Mouse (Mus musculus) hindbrain, embryonic 12.5 days (tissue): Measurements from ENCODE around the gene Zcchc17. TPM values are rescaled to one million over a fixed set of nuclear protein-coding genes. Genes with fewer than 3 reads are reported as not detected.

Experiments used
- ATAC-seq: fragments of 200-750 bp; cut with Nextera tagmentation; 2 replicates; pipeline ENCODE4 v1.8.0; 2017; ENCODE audit warnings: moderate TSS enrichment; ENCODE audit not compliant: low FRiP score
- H3K27ac ChIP-seq: fragments of 300-500 bp; sonication (generic); 2 replicates; pipeline ENCODE4 v1.5.1; 2016; ENCODE audit warnings: mild to moderate bottlenecking
- H3K27me3 ChIP-seq: fragments of 300-500 bp; sonication (generic); 2 replicates; pipeline ENCODE4 v1.6.1; 2016; ENCODE audit warnings: mild to moderate bottlenecking
- H3K36me3 ChIP-seq: fragments of 300-500 bp; sonication (generic); 2 replicates; pipeline ENCODE4 v1.6.1; 2016; ENCODE audit warnings: mild to moderate bottlenecking
- H3K4me1 ChIP-seq: fragments of 300-500 bp; sonication (generic); 2 replicates; pipeline ENCODE4 v1.6.1; 2016
- H3K4me2 ChIP-seq: fragments of 300-500 bp; sonication (generic); replicated peaks from 2 replicates; pipeline ENCODE4 v1.6.1; 2016; ENCODE audit warnings: mild to moderate bottlenecking
- H3K4me3 ChIP-seq: fragments of 300-500 bp; sonication (generic); 2 replicates; pipeline ENCODE4 v1.5.1; 2016; ENCODE audit warnings: mild to moderate bottlenecking
- H3K9ac ChIP-seq: fragments of 300-500 bp; sonication (generic); 2 replicates; pipeline ENCODE4 v1.6.1; 2016; ENCODE audit warnings: mild to moderate bottlenecking, moderate library complexity
- H3K9me3 ChIP-seq: fragments of 300-500 bp; sonication (generic); replicated peaks from 2 replicates; pipeline ENCODE4 v1.6.1; 2016; ENCODE audit warnings: mild to moderate bottlenecking
- WGBS: fragments of 180-500 bp; shearing (Covaris S2); methylation state at CpG from one replicate; pipeline ENCODE4 v1.1.7; 2016; 5-methylcytosine and 5-hydroxymethylcytosine counted together
- polyA plus RNA-seq: library from polyadenylated mRNA; unstranded; fragments of >200 nt; fragmentation: Nextera tagmentation; extraction: Ambion mirVana; gene quantifications from 2 replicates; pipeline ENCODE4 v1.2.1, GENCODE M21; 2016

Gene Zcchc17
- polyA plus RNA-seq, 1 experiment from 2014 or later = 80.5 TPM

- 75% methylated on average over 13 of the region's 13 CpGs for WGBS
- H3K4me1 ChIP-seq = no peaks in the 10 kb centered on the region
- H3K9ac ChIP-seq = no peak overlapping the region
- no peak overlapping the region for H3K4me2 ChIP-seq
- no peak overlapping the region for H3K4me3 ChIP-seq
- H3K27ac ChIP-seq = no peak overlapping the region
- ATAC-seq = no peak
- peaks cover 48% of the 10 kb centered on the region for H3K36me3 ChIP-seq
- no peaks in the 10 kb centered on the region for H3K9me3 ChIP-seq
- peaks cover 4% of the 10 kb centered on the region; the same call in 1 of the 2 replicates for H3K27me3 ChIP-seq
Observed at GRCm38 (mm10) chr4:130315771-130316527, 43.8 kb downstream of the Zcchc17 start.

GRCm38 (mm10) chr4:130313552-130313951 is 46.2 kb downstream of the Zcchc17 start:
- H3K4me2 ChIP-seq = no peak overlapping the region
- H3K4me1 ChIP-seq = peaks cover 9% of the 10 kb centered on the region
- no peaks in the 10 kb centered on the region for H3K9me3 ChIP-seq
- no peak for ATAC-seq
- H3K36me3 ChIP-seq = peaks cover 36% of the 10 kb centered on the region
- H3K27me3 ChIP-seq = peaks cover 28% of the 10 kb centered on the region
- no peak overlapping the region for H3K9ac ChIP-seq
- WGBS = 93% methylated on average over 4 of the region's 4 CpGs
- no peak overlapping the region for H3K27ac ChIP-seq
- H3K4me3 ChIP-seq = no peak overlapping the region

GRCm38 (mm10) chr4:130312526-130312925 is 47.2 kb downstream of the Zcchc17 start:
- no peak overlapping the region for H3K27ac ChIP-seq
- peaks cover 17% of the 10 kb centered on the region for H3K4me1 ChIP-seq
- 91% methylated on average over 3 of the region's 3 CpGs for WGBS
- H3K4me3 ChIP-seq = no peak overlapping the region
- peaks cover 38% of the 10 kb centered on the region for H3K27me3 ChIP-seq
- no peak overlapping the region for H3K4me2 ChIP-seq
- H3K9me3 ChIP-seq = no peaks in the 10 kb centered on the region
- peaks cover 28% of the 10 kb centered on the region for H3K36me3 ChIP-seq
- no peak overlapping the region for H3K9ac ChIP-seq
- ATAC-seq = no peak

- 38% methylated on average over 8 of the region's 8 CpGs for WGBS
- Histone ChIP-seq H3K9ac (peak overlapping the region; percentile 70), H3K36me3 (peaks cover 12% of the 10 kb centered on the region), H3K27ac (no peak overlapping the region), H3K27me3 (peaks cover 61% of the 10 kb centered on the region), H3K4me2 (peak overlapping the region; percentile 91), H3K4me1 (peaks cover 20% of the 10 kb centered on the region), H3K4me3 (peak overlapping the region; percentile 47), H3K9me3 (no peaks in the 10 kb centered on the region)
- no peak for ATAC-seq
Observed at GRCm38 (mm10) chr4:130309254-130309653, 50.5 kb downstream of the Zcchc17 start.

GRCm38 (mm10) chr4:130308231-130309081 is 51.3 kb downstream of the Zcchc17 start, which contains the start of the genes Fabp3 and Gm10570:
TSS of gene Fabp3 (plus strand) at chr4:130308595.
TSS of gene Gm10570 (minus strand) at chr4:130308674.
- Histone ChIP-seq H3K4me3 (peak within 1 kb of the TSS; percentile 47), H3K4me2 (peak within 1 kb of the TSS; percentile 91), H3K4me1 (peaks cover 20% of the 10 kb centered on the region), H3K9me3 (no peaks in the 10 kb centered on the region), H3K27ac (no peak within 1 kb of the TSS), H3K36me3 (peaks cover 5% of the 10 kb centered on the region), H3K27me3 (peaks cover 61% of the 10 kb centered on the region), H3K9ac (peak within 1 kb of the TSS; percentile 70)
- WGBS = under 1% methylated on average over 52 of the region's 52 CpGs
- peak; percentile 63 for ATAC-seq

GRCm38 (mm10) chr4:130307851-130308230 is 51.9 kb downstream of the Zcchc17 start:
- H3K27ac ChIP-seq = no peak overlapping the region
- H3K4me3 ChIP-seq = peak overlapping the region; percentile 47
- no peaks in the 10 kb centered on the region for H3K9me3 ChIP-seq
- 1% methylated on average over 23 of the region's 23 CpGs for WGBS
- H3K9ac ChIP-seq = peak overlapping the region; percentile 70; the same call in 1 of the 2 replicates
- H3K4me2 ChIP-seq = peak overlapping the region; percentile 91
- peaks cover 20% of the 10 kb centered on the region for H3K4me1 ChIP-seq
- no peaks in the 10 kb centered on the region; the same call in 1 of the 2 replicates for H3K36me3 ChIP-seq
- H3K27me3 ChIP-seq = peaks cover 61% of the 10 kb centered on the region
- ATAC-seq = 0 out of 2 replicates have a peak, but pooled peaks have one; percentile 17

DNA sequence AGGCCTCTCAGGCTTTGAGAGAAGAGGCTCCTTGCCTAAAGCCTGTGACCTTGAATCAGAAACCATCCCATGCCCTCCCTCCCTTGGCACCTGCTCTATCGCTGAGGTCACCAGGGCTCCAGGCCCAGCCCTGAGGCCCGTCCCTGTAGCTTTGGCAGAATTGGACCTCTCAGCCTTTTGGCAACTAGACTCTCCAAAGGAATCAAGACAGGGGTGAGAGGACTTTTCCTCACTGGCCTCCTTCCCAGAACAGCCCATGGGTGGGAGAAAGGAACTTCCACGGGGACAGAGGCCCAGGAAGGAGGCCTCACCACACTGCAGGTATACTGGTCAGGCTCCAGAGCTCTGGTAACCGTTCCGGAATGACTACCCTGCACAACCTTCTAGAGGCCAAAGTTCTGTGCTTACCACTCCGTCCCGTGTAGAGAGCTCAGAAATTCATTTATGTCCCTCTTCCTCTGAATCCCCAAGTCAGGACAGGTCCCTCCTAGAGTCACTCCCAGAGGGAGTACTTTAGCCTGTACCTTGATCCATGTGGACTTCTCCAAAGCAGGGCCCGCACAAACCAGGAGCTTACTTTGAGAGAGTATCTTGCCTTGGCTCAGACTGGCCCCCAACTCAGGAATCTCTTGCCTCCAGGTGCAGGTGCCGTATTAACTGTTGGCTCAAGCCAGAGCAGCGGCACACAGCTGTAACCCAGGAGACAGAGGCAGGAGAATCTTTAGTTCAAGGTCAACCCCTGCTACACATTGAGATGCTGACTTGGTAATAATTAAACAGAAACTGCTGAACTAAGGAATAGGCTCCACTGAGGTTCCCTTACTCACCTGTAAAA is 52.7 kb downstream of the Zcchc17 start:
- no peak overlapping the region for H3K9ac ChIP-seq
- peak overlapping the region; percentile 91; the same call in 1 of the 2 replicates for H3K4me2 ChIP-seq
- WGBS = 74% methylated on average over 10 of the region's 10 CpGs
- peaks cover 63% of the 10 kb centered on the region for H3K27me3 ChIP-seq
- no peak for ATAC-seq
- H3K27ac ChIP-seq = no peak overlapping the region
- no peaks in the 10 kb centered on the region for H3K36me3 ChIP-seq
- peaks cover 20% of the 10 kb centered on the region for H3K4me1 ChIP-seq
- no peak overlapping the region for H3K4me3 ChIP-seq
- no peaks in the 10 kb centered on the region for H3K9me3 ChIP-seq

DNA sequence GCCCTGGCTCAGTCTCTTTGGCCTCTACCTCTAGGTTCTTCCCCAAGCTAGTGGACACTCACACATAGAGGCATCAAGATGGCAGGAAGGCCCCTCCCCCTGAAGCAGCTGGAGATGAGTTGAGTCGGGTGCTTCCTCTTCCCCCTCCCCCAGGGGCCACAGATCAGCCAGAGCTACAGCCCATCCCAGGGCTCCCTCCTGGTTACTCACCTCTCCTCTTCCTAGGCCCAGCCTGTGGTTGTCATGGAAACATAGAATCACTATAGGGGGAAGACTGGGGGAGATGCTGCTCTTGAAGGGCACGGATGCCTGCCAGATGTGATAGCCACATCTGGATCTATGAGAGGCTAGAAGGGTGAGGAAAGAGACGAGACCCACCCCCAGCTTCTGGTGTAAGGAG is 55.0 kb downstream of the Zcchc17 start:
- H3K4me2 ChIP-seq = no peak overlapping the region
- H3K9ac ChIP-seq = no peak overlapping the region
- H3K9me3 ChIP-seq = no peaks in the 10 kb centered on the region
- no peak overlapping the region for H3K4me3 ChIP-seq
- H3K27ac ChIP-seq = no peak overlapping the region
- ATAC-seq = no peak
- peaks cover 47% of the 10 kb centered on the region for H3K27me3 ChIP-seq
- no peaks in the 10 kb centered on the region for H3K36me3 ChIP-seq
- H3K4me1 ChIP-seq = peaks cover 20% of the 10 kb centered on the region
- 15% methylated on average over 3 of the region's 3 CpGs for WGBS

DNA sequence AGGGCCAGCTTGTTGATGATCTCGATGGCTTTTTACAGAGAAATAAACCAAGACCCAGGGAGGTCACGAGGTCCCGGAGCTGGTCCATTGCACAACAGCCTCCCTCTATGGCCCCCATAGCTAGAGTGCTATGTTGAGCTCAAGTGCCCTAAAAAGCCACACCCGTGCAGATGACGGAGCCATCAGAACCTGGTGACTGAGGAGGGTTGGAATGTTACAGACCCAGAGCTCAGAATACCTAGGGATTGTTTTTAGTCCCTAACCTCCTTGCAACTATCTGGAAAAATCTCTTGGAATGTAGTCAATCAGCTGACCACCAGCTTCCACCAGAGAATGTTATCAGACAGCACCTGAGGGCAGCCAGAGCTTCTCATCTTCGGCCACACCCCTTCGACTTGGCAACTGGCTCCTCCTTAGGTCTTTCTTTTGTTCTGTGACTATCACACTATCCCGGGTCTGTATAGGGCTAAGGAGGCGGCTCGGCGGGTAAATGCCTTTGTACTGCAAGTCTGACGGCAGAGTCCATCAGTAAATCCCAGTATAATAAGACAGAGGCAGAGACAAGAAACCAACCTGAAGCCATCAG is 57.4 kb downstream of the Zcchc17 start:
- Histone ChIP-seq H3K4me2 (no peak overlapping the region), H3K27ac (no peak overlapping the region), H3K36me3 (no peaks in the 10 kb centered on the region), H3K9ac (no peak overlapping the region), H3K4me1 (peaks cover 1% of the 10 kb centered on the region), H3K27me3 (peaks cover 23% of the 10 kb centered on the region), H3K9me3 (no peaks in the 10 kb centered on the region), H3K4me3 (no peak overlapping the region)
- ATAC-seq = no peak
- WGBS = 48% methylated on average over 12 of the region's 12 CpGs

GRCm38 (mm10) chr4:130299629-130300018 is 60.1 kb downstream of the Zcchc17 start:
- WGBS = 67% methylated on average over 8 of the region's 8 CpGs
- H3K4me1 ChIP-seq = no peaks in the 10 kb centered on the region
- H3K9ac ChIP-seq = 0 out of 2 replicates have a peak overlapping the region, but pooled peaks have one; percentile 11
- H3K36me3 ChIP-seq = no peaks in the 10 kb centered on the region
- H3K4me3 ChIP-seq = no peak overlapping the region
- 0 out of 2 replicates have a peak, but pooled peaks cover 3% of the 10 kb centered on the region for H3K27me3 ChIP-seq
- no peak overlapping the region for H3K27ac ChIP-seq
- no peak overlapping the region for H3K4me2 ChIP-seq
- ATAC-seq = no peak
- H3K9me3 ChIP-seq = no peaks in the 10 kb centered on the region

- 0 out of 2 replicates have a peak, but pooled peaks cover 3% of the 10 kb centered on the region for H3K27me3 ChIP-seq
- 0 out of 2 replicates have a peak overlapping the region, but pooled peaks have one; percentile 11 for H3K9ac ChIP-seq
- no peak overlapping the region for H3K4me2 ChIP-seq
- ATAC-seq = no peak
- H3K4me3 ChIP-seq = no peak overlapping the region
- H3K27ac ChIP-seq = no peak overlapping the region
- no peaks in the 10 kb centered on the region for H3K4me1 ChIP-seq
- whole genome bisulfite sequencing = 75% methylated on average over 10 of the region's 11 CpGs
- no peaks in the 10 kb centered on the region for H3K9me3 ChIP-seq
- no peaks in the 10 kb centered on the region for H3K36me3 ChIP-seq
Observed at GRCm38 (mm10) chr4:130298877-130299628, 60.7 kb downstream of the Zcchc17 start.
